Mouse (Mus musculus): ENCODE results near the gene Bcor.

- TF ChIP-seq POLR2A (IDR thresholded peaks at IDR 0.05; ENCODE audit: extremely low read depth, insufficient read depth, low read length): no peak
- TF ChIP-seq CTCF (IDR thresholded peaks at IDR 0.05; ENCODE audit: low read depth, low read length): no peak; the same call in 1 of the 2 replicates
Observed at GRCm38 (mm10) chrX:11998934-11999336, 161.2 kb downstream of the Bcor start.

All from liver, adult 2 months (tissue).